Mouse (Mus musculus): Measurements from ENCODE around the gene Gucy2c.

DNA sequence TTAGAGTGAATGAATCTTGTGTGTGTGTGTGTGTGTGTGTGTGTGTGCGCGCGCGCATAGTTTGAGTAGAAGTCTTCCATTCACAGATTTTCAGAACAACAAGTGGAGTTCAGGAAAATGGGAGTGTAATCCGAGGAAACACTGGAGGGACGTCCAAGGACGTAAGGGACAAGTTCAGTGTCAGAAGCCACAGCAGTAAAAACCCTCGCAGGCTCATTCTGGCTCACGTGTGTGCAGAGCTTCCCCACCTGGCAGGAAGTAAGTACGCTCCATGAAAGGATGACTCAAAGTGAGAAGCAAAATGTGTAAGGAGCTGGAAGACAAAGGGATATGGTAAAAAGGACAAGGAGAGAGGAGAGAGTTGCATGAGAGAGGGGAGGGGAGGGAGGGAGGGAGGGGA is 40.3 kb downstream of the Gucy2c start:
- TF ChIP-seq POLR2A (IDR thresholded peaks at IDR 0.05; ENCODE audit: control insufficient read depth, extremely low read depth, insufficient read depth, low read length, poor library complexity) = no peak
- TF ChIP-seq CTCF (IDR thresholded peaks at IDR 0.05; ENCODE audit: borderline replicate concordance, control insufficient read depth, extremely low read depth, insufficient read depth, low read length, poor library complexity) = no peak
